Comparison of ENCODE assay signal across 21 mouse cellular contexts in the genomic region with DNA sequence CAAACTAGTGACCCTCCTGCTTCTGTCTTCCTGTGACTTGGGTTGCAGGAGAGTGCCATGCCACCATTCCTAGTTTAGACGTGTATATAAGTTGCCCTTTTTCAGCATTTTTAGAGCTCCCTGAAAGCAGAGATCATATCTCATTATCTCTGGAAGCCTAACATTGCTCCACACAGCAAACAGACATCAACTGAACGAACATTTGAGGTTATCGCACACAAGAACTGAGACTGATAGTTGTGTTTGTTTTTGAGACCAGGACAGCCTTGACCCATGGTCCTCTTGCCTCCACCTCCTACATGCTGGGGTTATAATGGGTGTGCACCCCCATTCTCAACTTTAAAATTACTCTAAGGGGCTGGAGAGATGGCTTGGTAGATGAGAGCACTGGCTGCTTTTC. TPM values are rescaled to one million over a fixed set of nuclear protein-coding genes. Genes with fewer than 3 reads are reported as not detected.
A peak's percentile ranks its signal among the peaks of the same experiment; 100 is the strongest.
DNase-seq lines count a peak whose midpoint lies in the region; ATAC-seq and TF ChIP-seq lines count a peak whose summit lies in the region.
"Had no signal": no experiment of that assay in that cellular context is flagged by ENCODE, and none has a peak within 500 bp of the region (broad histone marks: within the 10 kb centered on the region; RNA-seq: fewer than 3 reads in every experiment).

No protein-coding gene starts in this region.

- no peak overlapping the region for H3K9ac ChIP-seq in heart, embryonic 15.5 days
- no peak overlapping the region for H3K9ac ChIP-seq in stomach, embryonic 15.5 days
- no peak overlapping the region for H3K9ac ChIP-seq in stomach, postnatal 0 days (ENCODE audit: low read length)
- H3K9ac ChIP-seq: forebrain, postnatal 0 days had no signal

- 64% methylated on average over 3 of the region's 3 CpGs for WGBS in heart, embryonic 15.5 days
- 66% methylated on average over 3 of the region's 3 CpGs for WGBS in stomach, embryonic 15.5 days
- 70% methylated on average over 3 of the region's 3 CpGs for WGBS in stomach, postnatal 0 days

- TF ChIP-seq EP300 in stomach, postnatal 0 days (optimal IDR thresholded peaks at IDR 0.05): no peak

- no peak for TF ChIP-seq CTCF in stomach, postnatal 0 days (IDR thresholded peaks at IDR 0.05; ENCODE audit: low read depth)

- H3K27ac ChIP-seq in heart, embryonic 15.5 days: peak overlapping the region; percentile 96
- peak overlapping the region; percentile 3; the same call in 1 of the 2 replicates for H3K27ac ChIP-seq in stomach, embryonic 15.5 days
- H3K27ac ChIP-seq in stomach, postnatal 0 days (replicated peaks): no peak overlapping the region
- H3K27ac ChIP-seq: hindbrain, postnatal 0 days; layer of hippocampus, adult 2 months; macrophage; midbrain, embryonic 10.5 days had no signal

- H3K4me1 ChIP-seq in heart, embryonic 15.5 days (replicated peaks): peaks cover 77% of the 10 kb centered on the region
- peaks cover 41% of the 10 kb centered on the region for H3K4me1 ChIP-seq in stomach, embryonic 15.5 days
- peaks cover 12% of the 10 kb centered on the region for H3K4me1 ChIP-seq in stomach, postnatal 0 days (replicated peaks; ENCODE audit: control insufficient read depth, insufficient read depth)

- intact Hi-C loops in heart, postnatal 10 days (cut with DNase I): no loop called here
- intact Hi-C loops in heart, postnatal 14 days (cut with DNase I): no loop called here

- no peaks in the 10 kb centered on the region for H3K9me3 ChIP-seq in heart, embryonic 15.5 days (replicated peaks)
- H3K9me3 ChIP-seq in stomach, embryonic 15.5 days: no peaks in the 10 kb centered on the region
- no peaks in the 10 kb centered on the region for H3K9me3 ChIP-seq in stomach, postnatal 0 days (ENCODE audit: control insufficient read depth, low read length)
- H3K9me3 ChIP-seq: midbrain, embryonic 10.5 days had no signal

- H3K36me3 ChIP-seq in heart, embryonic 15.5 days: no peaks in the 10 kb centered on the region
- no peaks in the 10 kb centered on the region for H3K36me3 ChIP-seq in stomach, embryonic 15.5 days
- H3K36me3 ChIP-seq in stomach, postnatal 0 days (ENCODE audit: control insufficient read depth, insufficient read depth, low read length): no peaks in the 10 kb centered on the region
- H3K36me3 ChIP-seq: midbrain, embryonic 10.5 days had no signal

- no peak overlapping the region for H3K4me2 ChIP-seq in heart, embryonic 15.5 days
- no peak overlapping the region for H3K4me2 ChIP-seq in stomach, embryonic 15.5 days
- H3K4me2 ChIP-seq in stomach, postnatal 0 days (replicated peaks; ENCODE audit: low read depth): no peak overlapping the region

- peak; percentile 82 for DNase-seq in heart, adult 11 months
- no peak for DNase-seq in heart, postnatal 10 days
- no peak for DNase-seq in heart, postnatal 14 days
- no peak for DNase-seq in stomach, postnatal 0 days (ENCODE audit: low spot score)
- no peak for DNase-seq in right cerebral cortex, postnatal 4 days
- DNase-seq: adrenal gland, postnatal 10 days; cerebellum, adult 18-20 months; cerebellum, postnatal 14 days; forebrain, postnatal 0 days; gastrocnemius, postnatal 36 days; kidney, adult 9 months; kidney, postnatal 25 days; layer of hippocampus, postnatal 36 days had no signal

- no peaks in the 10 kb centered on the region for H3K27me3 ChIP-seq in heart, embryonic 15.5 days
- H3K27me3 ChIP-seq in stomach, embryonic 15.5 days (replicated peaks): no peaks in the 10 kb centered on the region
- H3K27me3 ChIP-seq in stomach, postnatal 0 days (ENCODE audit: control insufficient read depth, insufficient read depth, low read length): no peaks in the 10 kb centered on the region

- no peak for ATAC-seq in heart, embryonic 15.5 days (replicated peaks; ENCODE audit: insufficient number of reproducible peaks, insufficient read depth, low FRiP score, low read depth)
- ATAC-seq in stomach, embryonic 15.5 days (ENCODE audit: insufficient read depth, low FRiP score, low read depth): no peak
- ATAC-seq in stomach, postnatal 0 days (ENCODE audit: low FRiP score, low TSS enrichment): no peak
- no peak for ATAC-seq in erythroblast, adult 5-6 weeks (replicated peaks; ENCODE audit: low FRiP score, poor library complexity, severe bottlenecking)
- ATAC-seq: forebrain, postnatal 0 days; hindbrain, postnatal 0 days; intestine, embryonic 16.5 days had no signal

- no peak overlapping the region for H3K4me3 ChIP-seq in heart, embryonic 15.5 days
- H3K4me3 ChIP-seq in stomach, embryonic 15.5 days (replicated peaks): no peak overlapping the region
- no peak overlapping the region for H3K4me3 ChIP-seq in stomach, postnatal 0 days (ENCODE audit: low read depth, low read length)
- H3K4me3 ChIP-seq: layer of hippocampus, adult 2 months; midbrain, embryonic 10.5 days had no signal

RNA-seq across cellular contexts. Expression of gene Igf2r, which starts 27.2 kb away (rescaled TPM):
- total RNA-seq in heart, postnatal 10 days (2021): 100 to 1,000 TPM; 180 to 214 TPM
- polyA plus RNA-seq in heart, embryonic 15.5 days (2015; fragmentation: Nextera tagmentation; extraction: Ambion mirVana): 121 and 127 TPM in 2 replicates
- total RNA-seq in heart, postnatal 14 days (2021): 100 to 1,000 TPM; 131 to 132 TPM
- 35.1 and 36.1 TPM in 2 replicates for polyA plus RNA-seq in stomach, embryonic 15.5 days (2015; fragmentation: Nextera tagmentation; extraction: Ambion mirVana)
- 9.4 and 9.6 TPM in 2 replicates for polyA plus RNA-seq in stomach, postnatal 0 days (2015; fragmentation: Nextera tagmentation; extraction: Ambion mirVana)
- total RNA-seq in erythroblast, adult 5-6 weeks (2015; ENCODE audit: low replicate concordance): 0.96 and 3.3 TPM in 2 replicates
- 4.9 TPM in 2 replicates for total RNA-seq in erythroblast, adult 5-6 weeks (2017; ENCODE audit: low replicate concordance)

Comparison
In these comparisons a context has a peak if more than half of its experiments do, and no peak if none do; other contexts are left out.
1. RNA of gene Igf2r, which starts 27.2 kb away (total RNA-seq): 180 to 214 TPM in heart, postnatal 10 days and 131 to 132 TPM in heart, postnatal 14 days; 0.96 to 4.9 TPM in erythroblast, adult 5-6 weeks; every median in the first group is over 10 times any median in the second.